ENCODE assay signal across 10 mouse cellular contexts in the genomic region with DNA sequence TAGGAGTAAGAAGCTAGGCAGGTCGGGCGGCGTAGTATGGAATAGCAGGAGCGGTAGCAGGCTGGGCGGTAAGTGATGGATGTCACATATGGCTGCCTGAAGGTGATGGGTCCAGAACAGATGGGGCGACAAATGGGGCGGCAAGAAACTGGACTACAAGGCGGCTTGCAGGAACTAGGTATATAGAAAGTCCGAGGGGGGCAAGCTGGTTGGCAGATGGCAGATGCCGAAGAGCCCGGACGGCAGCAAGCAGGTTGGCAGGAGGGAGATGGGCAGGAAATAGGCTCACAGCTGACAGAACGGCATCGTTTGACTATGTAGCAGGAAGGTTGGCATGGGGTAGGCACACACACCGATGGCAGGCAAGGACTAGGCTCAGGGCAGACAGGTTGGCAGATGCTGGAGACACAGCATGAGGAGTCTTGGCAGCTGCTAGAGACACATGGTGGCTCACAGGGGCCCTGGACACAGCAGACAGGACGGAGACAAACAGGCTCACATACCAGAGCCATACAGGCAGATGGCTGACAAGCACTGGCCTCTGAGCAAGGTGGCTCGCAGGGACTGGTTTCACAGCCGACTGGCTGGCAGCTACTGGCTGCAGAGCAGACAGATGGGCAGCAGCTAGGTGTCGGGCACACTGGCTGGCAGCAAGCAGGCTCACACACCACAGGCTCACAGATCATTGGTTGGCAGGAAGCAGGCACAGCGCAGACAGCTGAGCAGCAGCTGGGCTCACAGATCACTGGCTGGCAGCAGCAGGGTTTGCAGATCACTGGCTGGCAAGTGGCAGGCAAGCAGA. TPM values are rescaled to one million over a fixed set of nuclear protein-coding genes. Genes with fewer than 3 reads are reported as not detected.
A peak's percentile ranks its signal among the peaks of the same experiment; 100 is the strongest.
DNase-seq lines count a peak whose midpoint lies in the region; ATAC-seq and TF ChIP-seq lines count a peak whose summit lies in the region.
"Had no signal": no experiment of that assay in that cellular context is flagged by ENCODE, and none has a peak within 500 bp of the region (broad histone marks: within the 10 kb centered on the region; RNA-seq: fewer than 3 reads in every experiment).

No protein-coding gene starts in this region.

- no peaks in the 10 kb centered on the region for H3K27me3 ChIP-seq in forebrain, postnatal 0 days (ENCODE audit: insufficient read depth, low read length)
- H3K27me3 ChIP-seq: midbrain, embryonic 12.5 days had no signal

- DNase-seq in adrenal gland, adult 2 months: peak; percentile 9
- DNase-seq in adrenal gland, adult 18-20 months (ENCODE audit: low spot score in 2 of 2): no peak
- DNase-seq in R1 (ENCODE audit: low read depth, low spot score): peak; percentile 9
- peak; percentile 74 for DNase-seq in forebrain, postnatal 0 days
- DNase-seq in left cerebral cortex, adult 2 months (ENCODE audit: extremely low spot score in 1 of 2, low spot score in 2 of 2): peak; percentile 24 to 31
- DNase-seq in ovary, adult 18-20 months (ENCODE audit: low spot score): no peak
- DNase-seq in thymus, postnatal 4 days: no peak

- H3K27ac ChIP-seq in forebrain, postnatal 0 days (ENCODE audit: low read depth, low read length): peak overlapping the region; percentile 70
- H3K27ac ChIP-seq in left cerebral cortex, adult 2 months: no peak overlapping the region
- H3K27ac ChIP-seq: midbrain, embryonic 12.5 days had no signal

- no peak overlapping the region for H3K4me3 ChIP-seq in forebrain, postnatal 0 days (ENCODE audit: low read depth, low read length)
- no peak overlapping the region for H3K4me3 ChIP-seq in left cerebral cortex, adult 2 months
- H3K4me3 ChIP-seq: midbrain, embryonic 12.5 days had no signal

- no peaks in the 10 kb centered on the region for H3K36me3 ChIP-seq in forebrain, postnatal 0 days (ENCODE audit: insufficient read depth)
- H3K36me3 ChIP-seq: midbrain, embryonic 12.5 days had no signal

- no peaks in the 10 kb centered on the region for H3K4me1 ChIP-seq in forebrain, postnatal 0 days (ENCODE audit: insufficient read depth)
- H3K4me1 ChIP-seq: midbrain, embryonic 12.5 days had no signal

- no peak for TF ChIP-seq CTCF in forebrain, postnatal 0 days (IDR thresholded peaks at IDR 0.05; ENCODE audit: low read depth)
- TF ChIP-seq CTCF in left cerebral cortex, adult 2 months (IDR thresholded peaks at IDR 0.05): no peak

- no peak overlapping the region for H3K9ac ChIP-seq in forebrain, postnatal 0 days
- H3K9ac ChIP-seq: midbrain, embryonic 12.5 days had no signal

- WGBS in forebrain, postnatal 0 days: 62% methylated on average over 20 of the region's 20 CpGs

- intact Hi-C loops in left cerebral cortex, adult 2 months (cut with DNase I): no loop called here

- H3K4me2 ChIP-seq in forebrain, postnatal 0 days (ENCODE audit: low read depth): 0 out of 2 replicates have a peak overlapping the region, but pooled peaks have one; percentile 8
- H3K4me2 ChIP-seq: midbrain, embryonic 12.5 days had no signal

- no peaks in the 10 kb centered on the region for H3K9me3 ChIP-seq in forebrain, postnatal 0 days (ENCODE audit: low read length)
- H3K9me3 ChIP-seq: midbrain, embryonic 12.5 days had no signal

- ATAC-seq in forebrain, postnatal 0 days: peak; percentile 94
- no peak for ATAC-seq in monocyte, adult 5-6 weeks (replicated peaks; ENCODE audit: insufficient number of reproducible peaks, low FRiP score, low TSS enrichment, poor library complexity, severe bottlenecking)

RNA-seq across cellular contexts. Expression of a gene that starts 0.9 kb away (rescaled TPM):
- total RNA-seq in adrenal gland, adult 2 months (2021): not detected
- polyA plus RNA-seq in adrenal gland, adult 2 months (2012; rRNA removed): not detected in 2 replicates
- total RNA-seq in adrenal gland, adult 18-20 months (2021): not detected
- not detected in 2 replicates for total RNA-seq in forebrain, postnatal 0 days (2014; rRNA removed)
- not detected in 2 replicates for polyA plus RNA-seq in forebrain, postnatal 0 days (2015; fragmentation: Nextera tagmentation; extraction: Ambion mirVana)
- total RNA-seq in left cerebral cortex, adult 2 months (2021): not detected
- total RNA-seq in monocyte, adult 5-6 weeks (2017): not detected in 3 replicates
- total RNA-seq: heart, postnatal 14 days had no signal
- polyA plus RNA-seq: midbrain, embryonic 12.5 days had no signal

RNA-seq across cellular contexts. Expression of a gene that starts 6.6 kb away (rescaled TPM):
- total RNA-seq in adrenal gland, adult 2 months (2021): not detected
- polyA plus RNA-seq in adrenal gland, adult 2 months (2012; rRNA removed): not detected in 2 replicates
- total RNA-seq in adrenal gland, adult 18-20 months (2021): not detected
- not detected in 2 replicates for total RNA-seq in forebrain, postnatal 0 days (2014; rRNA removed)
- not detected in 2 replicates for polyA plus RNA-seq in forebrain, postnatal 0 days (2015; fragmentation: Nextera tagmentation; extraction: Ambion mirVana)
- total RNA-seq in left cerebral cortex, adult 2 months (2021): not detected
- not detected in 3 replicates for total RNA-seq in monocyte, adult 5-6 weeks (2017)
- total RNA-seq: heart, postnatal 14 days had no signal
- polyA plus RNA-seq: midbrain, embryonic 12.5 days had no signal

RNA-seq across cellular contexts. Expression of a gene that starts 8.3 kb away (rescaled TPM):
- not detected for total RNA-seq in adrenal gland, adult 2 months (2021)
- not detected in 2 replicates for polyA plus RNA-seq in adrenal gland, adult 2 months (2012; rRNA removed)
- not detected for total RNA-seq in adrenal gland, adult 18-20 months (2021)
- not detected in 2 replicates for total RNA-seq in forebrain, postnatal 0 days (2014; rRNA removed)
- polyA plus RNA-seq in forebrain, postnatal 0 days (2015; fragmentation: Nextera tagmentation; extraction: Ambion mirVana): 0.26 and 0.98 TPM in 2 replicates
- not detected for total RNA-seq in left cerebral cortex, adult 2 months (2021)
- total RNA-seq in monocyte, adult 5-6 weeks (2017): not detected in 3 replicates
- total RNA-seq: heart, postnatal 14 days had no signal
- polyA plus RNA-seq: midbrain, embryonic 12.5 days had no signal

RNA-seq across cellular contexts. Expression of a gene that starts 30.5 kb away (rescaled TPM):
- not detected for total RNA-seq in adrenal gland, adult 2 months (2021)
- not detected in 2 replicates for polyA plus RNA-seq in adrenal gland, adult 2 months (2012; rRNA removed)
- total RNA-seq in adrenal gland, adult 18-20 months (2021): not detected
- total RNA-seq in forebrain, postnatal 0 days (2014; rRNA removed): 0.15 TPM in 1 of 2 replicates, not detected in the other
- not detected in 2 replicates for polyA plus RNA-seq in forebrain, postnatal 0 days (2015; fragmentation: Nextera tagmentation; extraction: Ambion mirVana)
- not detected for total RNA-seq in left cerebral cortex, adult 2 months (2021)
- total RNA-seq in monocyte, adult 5-6 weeks (2017): not detected in 3 replicates
- total RNA-seq: heart, postnatal 14 days had no signal
- polyA plus RNA-seq: midbrain, embryonic 12.5 days had no signal

RNA-seq across cellular contexts. Expression of a gene that starts 37.2 kb away (rescaled TPM):
- not detected for total RNA-seq in adrenal gland, adult 2 months (2021)
- not detected in 2 replicates for polyA plus RNA-seq in adrenal gland, adult 2 months (2012; rRNA removed)
- total RNA-seq in adrenal gland, adult 18-20 months (2021): not detected
- total RNA-seq in forebrain, postnatal 0 days (2014; rRNA removed): not detected in 2 replicates
- not detected in 2 replicates for polyA plus RNA-seq in forebrain, postnatal 0 days (2015; fragmentation: Nextera tagmentation; extraction: Ambion mirVana)
- total RNA-seq in left cerebral cortex, adult 2 months (2021): not detected
- total RNA-seq in monocyte, adult 5-6 weeks (2017): not detected in 3 replicates
- total RNA-seq: heart, postnatal 14 days had no signal
- polyA plus RNA-seq: midbrain, embryonic 12.5 days had no signal

Comparison
In these comparisons a context has a peak if more than half of its experiments do, and no peak if none do; other contexts are left out.
1. DNase-seq: peak in adrenal gland, adult 2 months (single experiment), R1 (single experiment), forebrain, postnatal 0 days (single experiment) and left cerebral cortex, adult 2 months (2 of 2); none in adrenal gland, adult 18-20 months (0 of 2), ovary, adult 18-20 months (single experiment) and thymus, postnatal 4 days (single experiment).